ENCODE assay signal across 21 mouse cellular contexts in genomic region chr4:141647187-141647586, GRCm38 (mm10). TPM values are rescaled to one million over a fixed set of nuclear protein-coding genes. Genes with fewer than 3 reads are reported as not detected.
"Had no signal": no experiment of that assay in that cellular context is flagged by ENCODE, and none has a peak within 500 bp of the region (broad histone marks: within the 10 kb centered on the region; RNA-seq: fewer than 3 reads in every experiment).

No protein-coding gene starts in this region.

- DNase-seq: lung, adult 18-20 months; lung, embryonic 14.5 days; lung, postnatal 10 days; lung, postnatal 4 days; right cerebral cortex, postnatal 14 days; thymus, adult 2 months; thymus, postnatal 25 days; thymus, postnatal 4 days had no signal

- H3K4me3 ChIP-seq: megakaryocyte, embryonic 14.5 days; midbrain, embryonic 13.5 days; midbrain, embryonic 15.5 days; neural tube, embryonic 12.5 days; stomach, embryonic 15.5 days had no signal

- H3K36me3 ChIP-seq: midbrain, embryonic 15.5 days; stomach, embryonic 15.5 days had no signal

- H3K27ac ChIP-seq: midbrain, embryonic 13.5 days; midbrain, embryonic 15.5 days; neural tube, embryonic 12.5 days; stomach, embryonic 15.5 days; stomach, postnatal 0 days had no signal

RNA-seq across cellular contexts. Expression of gene Slc25a34, which starts 23.6 kb away (rescaled TPM):
- total RNA-seq: megakaryocyte progenitor cell, adult 5-6 weeks; monocyte, adult 5-6 weeks had no signal
- polyA plus RNA-seq: lung, embryonic 14.5 days; midbrain, embryonic 11.5 days; neural tube, embryonic 12.5 days; neural tube, embryonic 14.5 days had no signal

RNA-seq across cellular contexts. Expression of gene Tmem82, which starts 28.8 kb away (rescaled TPM):
- total RNA-seq: monocyte, adult 5-6 weeks; neutrophil, adult 5-6 weeks had no signal

RNA-seq across cellular contexts. Expression of gene Rsc1a1, which starts 38.2 kb away (rescaled TPM):
- total RNA-seq: monocyte, adult 5-6 weeks had no signal
- polyA plus RNA-seq: lung, embryonic 16.5 days; midbrain, embryonic 13.5 days; midbrain, postnatal 0 days; neural tube, embryonic 12.5 days; stomach, embryonic 15.5 days; stomach, postnatal 0 days had no signal

RNA-seq across cellular contexts. Expression of gene Fblim1, which starts 41.3 kb away (rescaled TPM):
- total RNA-seq: megakaryocyte progenitor cell, adult 5-6 weeks; monocyte, adult 5-6 weeks had no signal
